Mouse (Mus musculus): ENCODE data around the gene Churc1. TPM values are rescaled to one million over a fixed set of nuclear protein-coding genes. Genes with fewer than 3 reads are reported as not detected.

Gene Churc1
- total and polyA plus RNA-seq, 3 experiments: 76.2 to 96.7 (median 87.3) TPM

GRCm38 (mm10) chr12:76796938-76797539 is 31.7 kb downstream of the Churc1 start:
- no peaks in the 10 kb centered on the region for H3K27me3 ChIP-seq (ENCODE audit: control insufficient read depth, insufficient read depth, low read length)
- 69% methylated on average over 7 of the region's 7 CpGs for WGBS
- no peaks in the 10 kb centered on the region for H3K4me1 ChIP-seq (ENCODE audit: control insufficient read depth, insufficient read depth, low read length)
- no peak overlapping the region for H3K9ac ChIP-seq (ENCODE audit: low read depth, low read length)
- TF ChIP-seq CTCF (IDR thresholded peaks at IDR 0.05) (no peak), POLR2A (IDR thresholded peaks at IDR 0.05; ENCODE audit: insufficient read depth, low read depth, low read length) (no peak), EP300 (IDR thresholded peaks at IDR 0.05; ENCODE audit: insufficient read depth, low read depth, low read length) (no peak)
- no peak for DNase-seq
- H3K79me2 ChIP-seq (replicated peaks; ENCODE audit: control insufficient read depth, insufficient read depth, low read length): no peaks in the 10 kb centered on the region
- no peaks in the 10 kb centered on the region for H3K36me3 ChIP-seq (ENCODE audit: control insufficient read depth, insufficient read depth, low read length)
- intact Hi-C loops (cut with DNase I): no loop called here
- no peak overlapping the region for H3K4me3 ChIP-seq
- H3K27ac ChIP-seq: no peak overlapping the region

GRCm38 (mm10) chr12:76798008-76798720 is 32.8 kb downstream of the Churc1 start:
- Histone ChIP-seq H3K4me1 (ENCODE audit: control insufficient read depth, insufficient read depth, low read length) (no peaks in the 10 kb centered on the region), H3K9ac (ENCODE audit: low read depth, low read length) (no peak overlapping the region), H3K79me2 (replicated peaks; ENCODE audit: control insufficient read depth, insufficient read depth, low read length) (no peaks in the 10 kb centered on the region), H3K27ac (no peak overlapping the region), H3K36me3 (ENCODE audit: control insufficient read depth, insufficient read depth, low read length) (no peaks in the 10 kb centered on the region), H3K27me3 (ENCODE audit: control insufficient read depth, insufficient read depth, low read length) (no peaks in the 10 kb centered on the region), H3K4me3 (no peak overlapping the region)
- no peak for TF ChIP-seq EP300 (IDR thresholded peaks at IDR 0.05; ENCODE audit: insufficient read depth, low read depth, low read length)
- no peak for TF ChIP-seq CTCF (IDR thresholded peaks at IDR 0.05)
- no peak for TF ChIP-seq POLR2A (IDR thresholded peaks at IDR 0.05; ENCODE audit: insufficient read depth, low read depth, low read length)
- intact Hi-C loops (cut with DNase I): no loop called here
- WGBS: 67% methylated on average over 5 of the region's 5 CpGs
- no peak for DNase-seq

- DNase-seq: no peak
- 78% methylated on average over 10 of the region's 10 CpGs for WGBS
- Histone ChIP-seq H3K27ac (no peak overlapping the region), H3K9ac (ENCODE audit: low read depth, low read length) (no peak overlapping the region), H3K4me1 (ENCODE audit: control insufficient read depth, insufficient read depth, low read length) (no peaks in the 10 kb centered on the region), H3K79me2 (replicated peaks; ENCODE audit: control insufficient read depth, insufficient read depth, low read length) (no peaks in the 10 kb centered on the region), H3K36me3 (ENCODE audit: control insufficient read depth, insufficient read depth, low read length) (no peaks in the 10 kb centered on the region), H3K4me3 (no peak overlapping the region), H3K27me3 (ENCODE audit: control insufficient read depth, insufficient read depth, low read length) (no peaks in the 10 kb centered on the region)
- intact Hi-C loops (cut with DNase I): loop anchor here (5.0 kb wide), 1 partner anchor 151 kb away; no protein-coding TSS in a partner anchor
- no peak for TF ChIP-seq POLR2A (IDR thresholded peaks at IDR 0.05; ENCODE audit: insufficient read depth, low read depth, low read length)
- no peak for TF ChIP-seq EP300 (IDR thresholded peaks at IDR 0.05; ENCODE audit: insufficient read depth, low read depth, low read length)
- no peak for TF ChIP-seq CTCF (IDR thresholded peaks at IDR 0.05)
Measured at GRCm38 (mm10) chr12:76803028-76803427, 37.7 kb downstream of the Churc1 start.

- WGBS: 47% methylated on average over 7 of the region's 7 CpGs
- Histone ChIP-seq H3K9ac (ENCODE audit: low read depth, low read length) (no peak overlapping the region), H3K4me3 (no peak overlapping the region), H3K36me3 (ENCODE audit: control insufficient read depth, insufficient read depth, low read length) (no peaks in the 10 kb centered on the region), H3K27ac (no peak overlapping the region), H3K79me2 (replicated peaks; ENCODE audit: control insufficient read depth, insufficient read depth, low read length) (no peaks in the 10 kb centered on the region), H3K4me1 (ENCODE audit: control insufficient read depth, insufficient read depth, low read length) (no peaks in the 10 kb centered on the region), H3K27me3 (ENCODE audit: control insufficient read depth, insufficient read depth, low read length) (no peaks in the 10 kb centered on the region)
- intact Hi-C loops (cut with DNase I): loop anchor here (2.0 to 5.0 kb wide), 2 partner anchors 151 to 211 kb away; no protein-coding TSS in a partner anchor
- DNase-seq: peak; percentile 45 to 48
- TF ChIP-seq POLR2A (IDR thresholded peaks at IDR 0.05; ENCODE audit: insufficient read depth, low read depth, low read length): no peak
- no peak for TF ChIP-seq EP300 (IDR thresholded peaks at IDR 0.05; ENCODE audit: insufficient read depth, low read depth, low read length)
- peak; percentile 87 for TF ChIP-seq CTCF (IDR thresholded peaks at IDR 0.05)
Measured at GRCm38 (mm10) chr12:76803700-76804252, 38.4 kb downstream of the Churc1 start.

GRCm38 (mm10) chr12:76805056-76805811 is 39.9 kb downstream of the Churc1 start:
- WGBS: 78% methylated on average over 10 of the region's 10 CpGs
- H3K79me2 ChIP-seq (replicated peaks; ENCODE audit: control insufficient read depth, insufficient read depth, low read length): no peaks in the 10 kb centered on the region
- H3K4me3 ChIP-seq: no peak overlapping the region
- H3K4me1 ChIP-seq (ENCODE audit: control insufficient read depth, insufficient read depth, low read length): no peaks in the 10 kb centered on the region
- intact Hi-C loops (cut with DNase I): loop anchor here (2.0 kb wide), 1 partner anchor 212 kb away; no protein-coding TSS in a partner anchor
- no peak overlapping the region for H3K9ac ChIP-seq (ENCODE audit: low read depth, low read length)
- H3K27ac ChIP-seq: no peak overlapping the region
- DNase-seq: no peak
- TF ChIP-seq EP300 (IDR thresholded peaks at IDR 0.05; ENCODE audit: insufficient read depth, low read depth, low read length) (no peak), POLR2A (IDR thresholded peaks at IDR 0.05; ENCODE audit: insufficient read depth, low read depth, low read length) (no peak), CTCF (IDR thresholded peaks at IDR 0.05) (no peak)
- no peaks in the 10 kb centered on the region for H3K27me3 ChIP-seq (ENCODE audit: control insufficient read depth, insufficient read depth, low read length)
- H3K36me3 ChIP-seq (ENCODE audit: control insufficient read depth, insufficient read depth, low read length): no peaks in the 10 kb centered on the region
